Mouse (Mus musculus) left cerebral cortex, postnatal 36 days (tissue): ENCODE data around the gene Rnf43. TPM values are rescaled to one million over a fixed set of nuclear protein-coding genes. Genes with fewer than 3 reads are reported as not detected.

Experiments
- DNase-seq, 2 experiments: peaks; one replicate each; pipeline ENCODE4 v3.0.0; 2021 to 2022; ENCODE audit warnings: low spot score in 2 of 2, mixed read lengths in 1 of 2
- intact Hi-C: fragments of 180-260 bp; cut with DNase I; formaldehyde crosslinking; loops from one replicate; pipeline ENCODE4 v1.15.1; 2025
- total RNA-seq, 2 experiments: library from RNA; stranded (reverse); gene quantifications; 2 replicates each; pipeline ENCODE4 v1.2.3; 2021

The Rnf43 gene
- total RNA-seq, 2 experiments from 2014 or later = 2.8 to 2.9 TPM

- no peak for DNase-seq
- intact Hi-C loops = no loop called here
Observed at GRCm38 (mm10) chr11:87753891-87754501, 91.5 kb downstream of the Rnf43 start.

DNA sequence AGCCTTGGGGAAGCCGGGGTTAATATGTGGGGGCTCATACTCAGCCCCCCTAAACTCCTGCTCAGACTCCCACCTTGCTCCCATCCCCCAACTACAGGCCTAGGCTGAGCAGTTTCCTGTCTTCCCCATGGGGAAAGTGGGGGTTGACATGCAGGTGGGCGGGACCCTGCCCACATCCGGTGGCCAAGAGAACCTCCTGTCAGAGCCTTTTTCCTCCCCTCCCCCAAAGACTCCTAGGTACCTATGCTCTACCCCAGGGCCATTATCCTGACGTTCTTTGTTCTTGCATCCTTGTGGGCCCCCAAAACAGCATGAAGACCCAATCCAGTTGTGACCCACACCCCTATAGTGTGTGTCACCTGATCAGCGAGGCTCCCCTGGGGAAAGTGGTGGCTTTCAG, 92.1 kb downstream of the Rnf43 start:
- intact Hi-C loops = no loop called here
- no peak for DNase-seq

- intact Hi-C loops = no loop called here
- DNase-seq = no peak
Observed at GRCm38 (mm10) chr11:87755360-87756017, 93.0 kb downstream of the Rnf43 start.

GRCm38 (mm10) chr11:87756251-87756820, 93.8 kb downstream of the Rnf43 start:
- intact Hi-C loops = no loop called here
- no peak for DNase-seq

GRCm38 (mm10) chr11:87757001-87757954, 94.8 kb downstream of the Rnf43 start:
- DNase-seq = no peak
- intact Hi-C loops = no loop called here

DNA sequence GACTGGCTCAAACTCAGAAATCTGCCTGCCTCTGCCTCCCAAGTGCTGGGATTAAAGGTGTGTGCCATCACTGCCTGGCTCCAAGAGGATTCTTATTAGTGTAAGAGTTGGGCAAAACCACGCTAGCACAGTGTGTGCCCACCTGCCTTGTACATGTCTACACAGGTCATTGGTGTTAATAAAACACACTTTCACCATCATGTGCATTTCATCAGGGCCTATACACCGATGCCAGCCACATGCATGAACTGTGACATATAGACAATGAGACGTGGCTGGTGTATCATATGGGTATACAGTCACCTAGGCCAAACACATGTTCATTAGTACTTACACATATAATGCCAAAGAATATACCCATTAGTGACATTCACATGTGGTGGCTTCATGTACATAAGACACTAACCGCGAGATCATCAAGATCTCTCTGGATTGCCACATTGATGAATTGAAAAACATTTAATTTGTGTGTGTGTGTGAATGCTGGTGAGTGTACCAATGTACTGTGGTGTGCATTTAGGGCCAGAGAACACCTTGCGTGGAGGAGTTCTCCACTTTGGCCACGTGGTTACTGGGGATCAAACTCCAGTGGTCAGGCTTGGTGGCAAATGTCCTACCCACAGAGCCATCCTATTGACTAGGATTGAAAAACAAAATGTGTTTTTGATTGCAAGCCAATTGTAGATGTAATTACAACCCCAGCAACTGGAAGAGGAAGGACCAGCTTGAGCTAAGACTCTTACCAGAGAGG, 95.8 kb downstream of the Rnf43 start:
- intact Hi-C loops = no loop called here
- DNase-seq = no peak

GRCm38 (mm10) chr11:87758957-87759608, 96.6 kb downstream of the Rnf43 start:
- DNase-seq = no peak
- intact Hi-C loops = no loop called here

DNA sequence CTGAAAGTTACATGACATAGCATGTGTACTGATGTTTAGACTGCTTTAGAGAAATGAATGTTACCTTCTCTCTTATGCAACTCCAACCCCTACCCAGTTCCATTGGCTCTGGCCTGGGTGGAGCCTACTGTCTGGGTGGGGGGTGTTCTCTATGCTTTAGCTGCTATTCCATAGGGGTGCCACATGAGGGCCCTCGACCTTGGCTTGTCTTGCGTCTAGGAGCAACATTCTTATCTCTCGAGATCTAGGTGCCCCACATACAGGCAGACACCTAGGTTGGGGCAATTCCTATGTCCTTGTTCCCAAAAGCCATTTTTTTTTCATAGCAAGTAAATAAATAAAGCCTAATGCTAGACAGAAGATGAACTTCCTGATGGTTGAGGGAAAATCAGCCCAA, 97.1 kb downstream of the Rnf43 start:
- intact Hi-C loops = loop anchor here (5.0 kb wide), 1 partner anchor 97 kb away; the partner anchor contains the start of gene Rnf43
- peak in 1 of 2 experiments; percentile 46 for DNase-seq

GRCm38 (mm10) chr11:87760301-87761081, 98.0 kb downstream of the Rnf43 start, which contains the start of gene Tspoap1:
Gene Tspoap1 (plus strand): TSS chr11:87760541.
- DNase-seq = peak; percentile 73 to 80
- intact Hi-C loops = loop anchor here (5.0 kb wide), 1 partner anchor 98 kb away; the partner anchor contains the start of gene Rnf43

- peak in 1 of 2 experiments; percentile 39 for DNase-seq
Observed at GRCm38 (mm10) chr11:87761181-87761721, 98.7 kb downstream of the Rnf43 start.

GRCm38 (mm10) chr11:87761806-87762701, 99.5 kb downstream of the Rnf43 start:
- DNase-seq = peak; percentile 32 to 42

More at GRCm38 (mm10) chr11:87761181-87761721, 98.7 kb downstream of the Rnf43 start:
- intact Hi-C loops = loop anchor here (5.0 kb wide), 1 partner anchor 99 kb away; the partner anchor contains the start of gene Rnf43

GRCm38 (mm10) chr11:87762702-87763385, 100.3 kb downstream of the Rnf43 start:
- DNase-seq = peak; percentile 37 to 41
- intact Hi-C loops = loop anchor here (2.0 to 5.0 kb wide), 2 partner anchors 101 to 158 kb away; partner anchors contain the start of genes Olfr464 and Rnf43

More at GRCm38 (mm10) chr11:87761806-87762701, 99.5 kb downstream of the Rnf43 start:
- intact Hi-C loops = loop anchor here (2.0 to 5.0 kb wide), 2 partner anchors 100 to 159 kb away; partner anchors contain the start of genes Olfr464 and Rnf43

DNA sequence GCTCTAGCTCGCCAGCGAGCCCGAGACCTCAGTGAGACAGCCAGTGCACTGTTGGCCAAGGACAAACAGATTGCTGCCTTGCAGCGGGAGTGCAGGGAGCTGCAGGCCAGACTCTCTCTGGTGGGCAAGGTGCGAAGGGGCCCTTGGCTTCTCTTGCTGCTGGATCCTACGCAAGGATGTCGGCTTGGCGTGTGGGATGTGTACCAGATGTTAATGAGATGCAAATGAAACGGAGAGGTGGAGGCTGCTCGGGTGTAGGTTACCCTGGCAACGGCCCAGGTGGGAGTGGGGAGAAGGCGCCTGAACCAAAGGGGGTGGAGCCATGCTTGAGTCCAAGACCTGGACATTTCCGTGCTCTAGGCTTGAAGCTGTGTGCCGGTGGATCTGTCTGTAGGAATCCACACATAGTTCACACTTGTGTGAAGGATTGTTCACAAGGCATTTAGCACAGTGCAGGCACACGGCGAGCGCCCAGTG, 101.0 kb downstream of the Rnf43 start:
- intact Hi-C loops = loop anchor here (2.0 to 5.0 kb wide), 2 partner anchors 101 to 157 kb away; partner anchors contain the start of genes Olfr464 and Rnf43
- DNase-seq = peak; percentile 81 to 89

GRCm38 (mm10) chr11:87763988-87764876, 101.7 kb downstream of the Rnf43 start:
- intact Hi-C loops = loop anchor here (2.0 to 5.0 kb wide), 3 partner anchors 27 to 157 kb away; partner anchors contain the start of genes Olfr464, Rnf43 and Supt4a
- peak; percentile 66 to 68 for DNase-seq
